Mouse (Mus musculus) heart, embryonic 14.5 days (tissue): ENCODE measurements at regions not wholly inside any gene's neighbourhood (a gene's known extent, or its start where the extent isn't known, plus 50 kb on each side); places are given as distances from the start of the nearest gene placed in this dataset.

Source experiments
- ATAC-seq: fragments of 200-750 bp; cut with Nextera tagmentation; 2 replicates; pipeline ENCODE4 v1.8.0; 2017; ENCODE audit warnings: low read depth, moderate TSS enrichment; ENCODE audit not compliant: insufficient number of reproducible peaks, insufficient read depth, low FRiP score
- H3K27ac ChIP-seq, 2 experiments: fragments of 200-500 bp in 1 of 2; fragments of 300-500 bp in 1 of 2; sonication (generic) in 1 of 2; replicated peaks in 1 of 2; 2 replicates each; pipeline ENCODE4 v1.5.1; 2012 to 2014; ENCODE audit warnings: low read depth in 2 of 2, low read length in 2 of 2, control low read depth in 1 of 2, mild to moderate bottlenecking in 1 of 2, mixed read lengths in 1 of 2; ENCODE audit not compliant: control insufficient read depth in 1 of 2, insufficient read depth in 1 of 2
- H3K27me3 ChIP-seq: fragments of 300-500 bp; sonication (generic); 2 replicates; pipeline ENCODE4 v1.6.1; 2014; ENCODE audit warnings: mild to moderate bottlenecking, low read length, control low read depth; ENCODE audit not compliant: control insufficient read depth, insufficient read depth
- H3K36me3 ChIP-seq: fragments of 300-500 bp; sonication (generic); 2 replicates; pipeline ENCODE4 v1.6.1; 2014; ENCODE audit warnings: mild to moderate bottlenecking, control low read depth, low read length, mixed read lengths; ENCODE audit not compliant: control insufficient read depth, insufficient read depth
- H3K4me1 ChIP-seq, 2 experiments: fragments of 200-500 bp in 1 of 2; fragments of 300-500 bp in 1 of 2; sonication (generic) in 1 of 2; 2 replicates each; pipeline ENCODE4 v1.6.1; 2012 to 2014; ENCODE audit warnings: low read length in 2 of 2, control low read depth in 1 of 2, mixed read lengths in 1 of 2; ENCODE audit not compliant: control insufficient read depth in 2 of 2, insufficient read depth in 2 of 2
- H3K4me2 ChIP-seq: fragments of 300-500 bp; sonication (generic); 2 replicates; pipeline ENCODE4 v1.6.1; 2014; ENCODE audit warnings: mild to moderate bottlenecking, low read length
- H3K4me3 ChIP-seq, 2 experiments: fragments of 200-500 bp in 1 of 2; fragments of 300-500 bp in 1 of 2; sonication (generic) in 1 of 2; 2 replicates each; pipeline ENCODE4 v1.5.1; 2012 to 2014; ENCODE audit warnings: low read length in 2 of 2, mild to moderate bottlenecking in 2 of 2, control low read depth in 1 of 2, low read depth in 1 of 2, moderate library complexity in 1 of 2; ENCODE audit not compliant: control insufficient read depth in 1 of 2, insufficient read depth in 1 of 2
- H3K9ac ChIP-seq: fragments of 300-500 bp; sonication (generic); 2 replicates; pipeline ENCODE4 v1.6.1; 2014; ENCODE audit warnings: mild to moderate bottlenecking, low read length
- H3K9me3 ChIP-seq: fragments of 300-500 bp; sonication (generic); 2 replicates; pipeline ENCODE4 v1.6.1; 2016; ENCODE audit warnings: low read length, control low read depth; ENCODE audit not compliant: control insufficient read depth
- WGBS: fragments of 180-500 bp; shearing (Covaris S2); extraction: QIAGEN DNeasy Blood & Tissue Kit; methylation state at CpG from one replicate; pipeline ENCODE4 v1.1.7; 2014; 5-methylcytosine and 5-hydroxymethylcytosine counted together

DNA sequence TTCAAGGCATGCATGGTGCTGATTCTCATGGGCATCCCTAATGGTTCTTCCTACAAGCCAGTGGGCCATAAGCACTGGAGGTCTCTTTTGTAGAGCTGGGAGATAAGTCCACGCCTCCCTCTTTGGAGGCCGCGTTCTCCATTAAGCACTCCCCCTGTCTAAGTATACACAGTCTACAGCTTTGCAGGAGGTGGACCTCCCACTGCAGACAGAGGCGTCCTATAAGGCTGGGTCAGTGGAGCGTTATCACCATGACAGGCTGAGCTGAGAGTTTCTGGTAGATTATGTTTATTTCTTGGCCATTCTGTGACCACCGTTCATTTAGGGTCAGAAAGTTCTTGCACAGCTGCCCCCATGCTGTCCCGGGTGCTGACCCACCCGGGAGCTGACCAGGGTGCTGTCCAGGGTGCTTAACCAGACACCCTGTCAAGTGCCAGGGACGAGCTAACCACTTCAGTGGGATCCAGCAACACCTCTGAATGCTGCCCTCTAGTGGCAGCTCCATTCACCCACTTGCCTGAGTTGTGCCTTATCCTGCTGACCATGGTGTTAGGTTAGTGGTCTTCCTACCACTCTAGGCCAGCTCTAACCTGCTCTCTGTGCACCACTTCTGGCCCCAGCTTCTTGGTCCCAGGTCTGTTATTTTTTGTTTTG lies 248.6 kb upstream of the Cdh4 start:
- Histone ChIP-seq H3K9me3 (no peaks in the 10 kb centered on the region), H3K36me3 (no peaks in the 10 kb centered on the region), H3K4me2 (no peak overlapping the region), H3K9ac (no peak overlapping the region), H3K27ac (no peak overlapping the region), H3K4me3 (no peak overlapping the region), H3K27me3 (peaks cover 3% of the 10 kb centered on the region; the same call in 1 of the 2 replicates), H3K4me1 (no peaks in the 10 kb centered on the region)
- 38% methylated on average over 9 of the region's 9 CpGs for WGBS
- peak; percentile 75 for ATAC-seq

- H3K4me1 ChIP-seq: no peaks in the 10 kb centered on the region
- H3K4me3 ChIP-seq: no peak overlapping the region
- no peaks in the 10 kb centered on the region for H3K9me3 ChIP-seq
- ATAC-seq: no peak
- no peak overlapping the region for H3K9ac ChIP-seq
- no peak overlapping the region for H3K27ac ChIP-seq
- H3K4me2 ChIP-seq: no peak overlapping the region
- H3K36me3 ChIP-seq: no peaks in the 10 kb centered on the region
- H3K27me3 ChIP-seq: peaks cover 3% of the 10 kb centered on the region; the same call in 1 of the 2 replicates
- 76% methylated on average over 1 of the region's 1 CpGs for WGBS
Observed at GRCm38 (mm10) chr2:179197471-179197870, 244.8 kb upstream of the Cdh4 start.

GRCm38 (mm10) chr2:179200495-179200894 lies 241.7 kb upstream of the Cdh4 start:
- 4% methylated on average over 6 of the region's 6 CpGs for WGBS
- Histone ChIP-seq H3K4me1 (no peaks in the 10 kb centered on the region), H3K4me2 (no peak overlapping the region), H3K4me3 (no peak overlapping the region), H3K27ac (no peak overlapping the region), H3K9ac (no peak overlapping the region), H3K27me3 (no peaks in the 10 kb centered on the region), H3K36me3 (no peaks in the 10 kb centered on the region), H3K9me3 (no peaks in the 10 kb centered on the region)
- ATAC-seq: no peak

- no peak overlapping the region for H3K9ac ChIP-seq
Observed at GRCm38 (mm10) chr2:179210164-179210805, 231.9 kb upstream of the Cdh4 start.

DNA sequence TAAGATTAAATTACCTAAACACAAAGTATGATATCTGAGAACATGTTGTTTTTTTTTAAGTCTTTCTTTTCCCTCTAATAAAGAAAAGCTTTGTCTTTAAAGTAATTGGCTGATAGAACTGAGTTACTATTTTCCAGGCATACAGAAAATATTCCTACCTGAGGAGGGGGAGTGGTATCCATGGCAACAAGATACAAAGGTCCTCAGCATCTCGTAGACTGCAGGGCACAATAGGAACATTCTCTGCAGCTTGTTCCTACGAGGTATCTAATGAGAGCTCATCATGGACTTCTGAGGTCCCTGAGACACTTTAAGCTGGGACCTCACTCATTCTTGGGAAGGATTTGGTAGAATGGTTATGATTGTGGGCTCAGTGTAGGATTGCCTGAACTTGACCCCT lies 225.5 kb upstream of the Cdh4 start:
- H3K36me3 ChIP-seq: no peaks in the 10 kb centered on the region
- H3K4me2 ChIP-seq: no peak overlapping the region
- H3K4me1 ChIP-seq: no peaks in the 10 kb centered on the region
- no peak overlapping the region for H3K27ac ChIP-seq
- no peak overlapping the region for H3K9ac ChIP-seq
- 59% methylated on average over 2 of the region's 2 CpGs for WGBS
- no peak overlapping the region for H3K4me3 ChIP-seq
- no peaks in the 10 kb centered on the region for H3K27me3 ChIP-seq
- no peaks in the 10 kb centered on the region for H3K9me3 ChIP-seq
- ATAC-seq: no peak

More at GRCm38 (mm10) chr2:179210164-179210805, 231.9 kb upstream of the Cdh4 start:
- ATAC-seq: no peak
- Histone ChIP-seq H3K9me3 (no peaks in the 10 kb centered on the region), H3K27me3 (no peaks in the 10 kb centered on the region), H3K27ac (no peak overlapping the region), H3K4me1 (no peaks in the 10 kb centered on the region), H3K4me3 (no peak overlapping the region), H3K36me3 (no peaks in the 10 kb centered on the region), H3K4me2 (no peak overlapping the region)
- WGBS: 81% methylated on average over 10 of the region's 10 CpGs

GRCm38 (mm10) chr2:179228096-179228495 lies 214.1 kb upstream of the Cdh4 start:
- no peak overlapping the region for H3K4me3 ChIP-seq
- H3K4me2 ChIP-seq: no peak overlapping the region
- 69% methylated on average over 7 of the region's 7 CpGs for WGBS
- H3K27me3 ChIP-seq: no peaks in the 10 kb centered on the region
- H3K9ac ChIP-seq: no peak overlapping the region
- no peak overlapping the region for H3K27ac ChIP-seq
- ATAC-seq: no peak
- no peaks in the 10 kb centered on the region for H3K9me3 ChIP-seq
- H3K36me3 ChIP-seq: no peaks in the 10 kb centered on the region
- H3K4me1 ChIP-seq: no peaks in the 10 kb centered on the region

- WGBS: 79% methylated on average over 6 of the region's 6 CpGs
- Histone ChIP-seq H3K4me1 (no peaks in the 10 kb centered on the region), H3K27me3 (no peaks in the 10 kb centered on the region), H3K9ac (no peak overlapping the region), H3K4me3 (no peak overlapping the region), H3K27ac (no peak overlapping the region), H3K9me3 (no peaks in the 10 kb centered on the region), H3K36me3 (no peaks in the 10 kb centered on the region), H3K4me2 (no peak overlapping the region)
- no peak for ATAC-seq
Observed at GRCm38 (mm10) chr2:179231708-179232354, 210.4 kb upstream of the Cdh4 start.
